Mouse (Mus musculus): ENCODE measurements around the gene Pank1. TPM values are rescaled to one million over a fixed set of nuclear protein-coding genes. Genes with fewer than 3 reads are reported as not detected.

The Pank1 gene
- total and polyA plus RNA-seq, 2 experiments from 2014 or later = 5.5 to 14.6 TPM

- Histone ChIP-seq H3K27ac (ENCODE audit: low read depth, low read length) (no peak overlapping the region), H3K9me3 (ENCODE audit: low read length) (no peaks in the 10 kb centered on the region), H3K4me3 (ENCODE audit: low read depth, low read length) (no peak overlapping the region), H3K36me3 (ENCODE audit: insufficient read depth) (no peaks in the 10 kb centered on the region), H3K9ac (no peak overlapping the region), H3K27me3 (ENCODE audit: insufficient read depth, low read length) (no peaks in the 10 kb centered on the region), H3K4me2 (ENCODE audit: low read depth) (no peak overlapping the region), H3K4me1 (ENCODE audit: insufficient read depth) (no peaks in the 10 kb centered on the region)
- no peak for TF ChIP-seq CTCF (IDR thresholded peaks at IDR 0.05; ENCODE audit: low read depth)
- 63% methylated on average over 12 of the region's 12 CpGs for WGBS
- peak; percentile 36; the same call in 1 of the 2 replicates for ATAC-seq
- DNase-seq = no peak
Measured at GRCm38 (mm10) chr19:34856021-34856651, 23.1 kb downstream of the Pank1 start.

GRCm38 (mm10) chr19:34851161-34851560, 28.1 kb downstream of the Pank1 start:
- ATAC-seq (no peak), DNase-seq (no peak)
- H3K27me3 ChIP-seq (ENCODE audit: insufficient read depth, low read length) = no peaks in the 10 kb centered on the region
- no peak overlapping the region for H3K4me3 ChIP-seq (ENCODE audit: low read depth, low read length)
- no peaks in the 10 kb centered on the region for H3K4me1 ChIP-seq (ENCODE audit: insufficient read depth)
- WGBS = 99% methylated on average over 3 of the region's 3 CpGs
- TF ChIP-seq CTCF (IDR thresholded peaks at IDR 0.05; ENCODE audit: low read depth) = no peak
- H3K9ac ChIP-seq = no peak overlapping the region
- H3K9me3 ChIP-seq (ENCODE audit: low read length) = no peaks in the 10 kb centered on the region
- no peak overlapping the region for H3K4me2 ChIP-seq (ENCODE audit: low read depth)
- no peak overlapping the region for H3K27ac ChIP-seq (ENCODE audit: low read depth, low read length)
- H3K36me3 ChIP-seq (ENCODE audit: insufficient read depth) = no peaks in the 10 kb centered on the region

- Histone ChIP-seq H3K9ac (no peak overlapping the region), H3K4me1 (ENCODE audit: insufficient read depth) (no peaks in the 10 kb centered on the region), H3K4me2 (ENCODE audit: low read depth) (no peak overlapping the region), H3K27me3 (ENCODE audit: insufficient read depth, low read length) (no peaks in the 10 kb centered on the region), H3K9me3 (ENCODE audit: low read length) (no peaks in the 10 kb centered on the region), H3K36me3 (ENCODE audit: insufficient read depth) (no peaks in the 10 kb centered on the region), H3K4me3 (ENCODE audit: low read depth, low read length) (no peak overlapping the region), H3K27ac (ENCODE audit: low read depth, low read length) (no peak overlapping the region)
- ATAC-seq = no peak
- WGBS = 91% methylated on average over 7 of the region's 7 CpGs
- TF ChIP-seq CTCF (IDR thresholded peaks at IDR 0.05; ENCODE audit: low read depth) = no peak
- no peak for DNase-seq
Measured at GRCm38 (mm10) chr19:34849426-34849825, 29.8 kb downstream of the Pank1 start.

- H3K9ac ChIP-seq = no peak overlapping the region
- H3K4me3 ChIP-seq (ENCODE audit: low read depth, low read length) = no peak overlapping the region
- 94% methylated on average over 9 of the region's 9 CpGs for WGBS
- no peak overlapping the region for H3K27ac ChIP-seq (ENCODE audit: low read depth, low read length)
- no peak for TF ChIP-seq CTCF (IDR thresholded peaks at IDR 0.05; ENCODE audit: low read depth)
- no peaks in the 10 kb centered on the region for H3K36me3 ChIP-seq (ENCODE audit: insufficient read depth)
- H3K4me2 ChIP-seq (ENCODE audit: low read depth) = no peak overlapping the region
- no peaks in the 10 kb centered on the region for H3K4me1 ChIP-seq (ENCODE audit: insufficient read depth)
- H3K27me3 ChIP-seq (ENCODE audit: insufficient read depth, low read length) = no peaks in the 10 kb centered on the region
- H3K9me3 ChIP-seq (ENCODE audit: low read length) = no peaks in the 10 kb centered on the region
- DNase-seq (no peak), ATAC-seq (no peak)
Measured at GRCm38 (mm10) chr19:34848164-34848563, 31.1 kb downstream of the Pank1 start.

- WGBS = 90% methylated on average over 3 of the region's 3 CpGs
- ATAC-seq = no peak
Measured at GRCm38 (mm10) chr19:34847103-34847502, 32.2 kb downstream of the Pank1 start.

GRCm38 (mm10) chr19:34846508-34847038, 32.7 kb downstream of the Pank1 start:
- TF ChIP-seq CTCF (IDR thresholded peaks at IDR 0.05; ENCODE audit: low read depth) = no peak
- WGBS = 71% methylated on average over 12 of the region's 12 CpGs
- Histone ChIP-seq H3K36me3 (ENCODE audit: insufficient read depth) (no peaks in the 10 kb centered on the region), H3K4me1 (ENCODE audit: insufficient read depth) (no peaks in the 10 kb centered on the region), H3K4me2 (ENCODE audit: low read depth) (no peak overlapping the region), H3K27ac (ENCODE audit: low read depth, low read length) (no peak overlapping the region), H3K9me3 (ENCODE audit: low read length) (no peaks in the 10 kb centered on the region), H3K9ac (no peak overlapping the region), H3K4me3 (ENCODE audit: low read depth, low read length) (no peak overlapping the region), H3K27me3 (ENCODE audit: insufficient read depth, low read length) (no peaks in the 10 kb centered on the region)
- no peak for ATAC-seq
- DNase-seq = no peak

More at GRCm38 (mm10) chr19:34847103-34847502, 32.2 kb downstream of the Pank1 start:
- Histone ChIP-seq H3K4me2 (ENCODE audit: low read depth) (no peak overlapping the region), H3K27me3 (ENCODE audit: insufficient read depth, low read length) (no peaks in the 10 kb centered on the region), H3K36me3 (ENCODE audit: insufficient read depth) (no peaks in the 10 kb centered on the region), H3K27ac (ENCODE audit: low read depth, low read length) (no peak overlapping the region), H3K9ac (no peak overlapping the region), H3K4me3 (ENCODE audit: low read depth, low read length) (no peak overlapping the region), H3K9me3 (ENCODE audit: low read length) (no peaks in the 10 kb centered on the region), H3K4me1 (ENCODE audit: insufficient read depth) (no peaks in the 10 kb centered on the region)
- no peak for TF ChIP-seq CTCF (IDR thresholded peaks at IDR 0.05; ENCODE audit: low read depth)
- DNase-seq = no peak

- H3K4me3 ChIP-seq (ENCODE audit: low read depth, low read length) = no peak overlapping the region
- no peaks in the 10 kb centered on the region for H3K9me3 ChIP-seq (ENCODE audit: low read length)
- TF ChIP-seq CTCF (IDR thresholded peaks at IDR 0.05; ENCODE audit: low read depth) = no peak
- no peak overlapping the region for H3K9ac ChIP-seq
- H3K4me1 ChIP-seq (ENCODE audit: insufficient read depth) = no peaks in the 10 kb centered on the region
- WGBS = 71% methylated on average over 7 of the region's 7 CpGs
- no peak for ATAC-seq
- DNase-seq = no peak
- no peak overlapping the region for H3K27ac ChIP-seq (ENCODE audit: low read depth, low read length)
- no peaks in the 10 kb centered on the region for H3K27me3 ChIP-seq (ENCODE audit: insufficient read depth, low read length)
- H3K36me3 ChIP-seq (ENCODE audit: insufficient read depth) = no peaks in the 10 kb centered on the region
- H3K4me2 ChIP-seq (ENCODE audit: low read depth) = no peak overlapping the region
Measured at GRCm38 (mm10) chr19:34846005-34846404, 33.2 kb downstream of the Pank1 start.
